Mouse (Mus musculus) lung, adult 2 months (tissue): ENCODE data around the gene Crip1.

Source experiments
- CTCF ChIP-seq: fragments of 200-500 bp; IDR thresholded peaks from 2 replicates; pipeline ENCODE4 v1.5.1; 2011; ENCODE audit warnings: mild to moderate bottlenecking, low read length, control low read depth; ENCODE audit not compliant: insufficient read depth
- POLR2A ChIP-seq: fragments of 200-500 bp; IDR thresholded peaks from 2 replicates; pipeline ENCODE4 v1.6.1; 2011; ENCODE audit warnings: low read depth, mild to moderate bottlenecking, control low read depth, low read length, borderline replicate concordance; ENCODE audit errors: extremely low read depth

- no peak for TF ChIP-seq CTCF
- no peak for TF ChIP-seq POLR2A
These were observed 31.1 kb upstream of the Crip1 start for GRCm38 (mm10) chr12:113114856-113115538.
